Mouse (Mus musculus): ENCODE measurements around the gene Mpv17l.

DNA sequence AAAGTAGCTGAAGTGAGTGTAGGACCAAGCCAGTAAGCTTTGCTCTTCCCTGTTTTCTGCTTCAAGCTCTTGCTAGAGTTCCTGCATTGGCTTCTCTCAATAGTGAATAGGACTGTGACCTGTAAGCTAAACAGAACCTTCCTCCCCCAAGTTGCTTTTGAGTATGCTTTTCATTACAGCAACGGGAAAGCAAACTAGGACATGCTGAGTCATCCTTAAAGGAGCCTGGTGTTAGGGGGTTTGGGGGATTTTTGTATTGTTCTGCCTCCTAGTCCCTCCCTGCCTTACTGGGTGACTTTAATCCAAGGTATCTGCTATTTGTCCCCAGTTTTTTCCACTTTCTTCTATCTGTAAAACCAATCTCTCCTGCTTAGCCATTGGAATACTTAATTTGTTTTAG is 59.1 kb downstream of the Mpv17l start:
- TF ChIP-seq CTCF (IDR thresholded peaks at IDR 0.05; ENCODE audit: control insufficient read depth, insufficient read depth, low read length) (no peak), POLR2A (IDR thresholded peaks at IDR 0.05; ENCODE audit: borderline replicate concordance, control insufficient read depth, low read depth, low read length) (no peak)

Data from bone marrow, adult 2 months (tissue).